Mouse (Mus musculus) heart, embryonic 15.5 days (tissue): ENCODE results near the gene Syn3. TPM values are rescaled to one million over a fixed set of nuclear protein-coding genes. Genes with fewer than 3 reads are reported as not detected.
"Not testable (repeated sequence)": the region's sequence is repeated elsewhere in the genome, so short reads cannot be mapped to it uniquely, and the experiment has no call there.

Experiments used
- ATAC-seq: fragments of 200-750 bp; cut with Nextera tagmentation; replicated peaks from 2 replicates; pipeline ENCODE4 v1.8.0; 2017; ENCODE audit warnings: low read depth, moderate TSS enrichment; ENCODE audit not compliant: insufficient number of reproducible peaks, insufficient read depth, low FRiP score
- H3K27ac ChIP-seq: fragments of 300-500 bp; sonication (generic); 2 replicates; pipeline ENCODE4 v1.5.1; 2015; ENCODE audit warnings: mild to moderate bottlenecking, inconsistent platforms
- H3K27me3 ChIP-seq: fragments of 300-500 bp; sonication (generic); 2 replicates; pipeline ENCODE4 v1.6.1; 2015; ENCODE audit warnings: inconsistent platforms
- H3K36me3 ChIP-seq: fragments of 300-500 bp; sonication (generic); 2 replicates; pipeline ENCODE4 v1.6.1; 2015; ENCODE audit warnings: mild to moderate bottlenecking, inconsistent platforms
- H3K4me1 ChIP-seq: fragments of 300-500 bp; sonication (generic); replicated peaks from 2 replicates; pipeline ENCODE4 v1.6.1; 2015; ENCODE audit warnings: inconsistent platforms
- H3K4me2 ChIP-seq: fragments of 300-500 bp; sonication (generic); 2 replicates; pipeline ENCODE4 v1.6.1; 2015; ENCODE audit warnings: inconsistent platforms, mild to moderate bottlenecking, moderate library complexity
- H3K4me3 ChIP-seq: fragments of 300-500 bp; sonication (generic); 2 replicates; pipeline ENCODE4 v1.5.1; 2015; ENCODE audit warnings: mild to moderate bottlenecking, inconsistent platforms
- H3K9ac ChIP-seq: fragments of 300-500 bp; sonication (generic); 2 replicates; pipeline ENCODE4 v1.6.1; 2015; ENCODE audit warnings: mild to moderate bottlenecking, inconsistent platforms
- H3K9me3 ChIP-seq: fragments of 300-500 bp; sonication (generic); replicated peaks from 2 replicates; pipeline ENCODE4 v1.6.1; 2016; ENCODE audit warnings: inconsistent platforms
- WGBS: fragments of 180-500 bp; shearing (Covaris S2); methylation state at CpG from one replicate; pipeline ENCODE4 v1.1.7; 2015; ENCODE audit warnings: mixed read lengths; 5-methylcytosine and 5-hydroxymethylcytosine counted together
- polyA plus RNA-seq: library from polyadenylated mRNA; unstranded; fragments of >200 nt; fragmentation: Nextera tagmentation; extraction: Ambion mirVana; gene quantifications from 2 replicates; pipeline ENCODE4 v1.2.1, GENCODE M21; 2015

The Syn3 gene
- polyA plus RNA-seq, 1 experiment from 2014 or later: 0.82 TPM

DNA sequence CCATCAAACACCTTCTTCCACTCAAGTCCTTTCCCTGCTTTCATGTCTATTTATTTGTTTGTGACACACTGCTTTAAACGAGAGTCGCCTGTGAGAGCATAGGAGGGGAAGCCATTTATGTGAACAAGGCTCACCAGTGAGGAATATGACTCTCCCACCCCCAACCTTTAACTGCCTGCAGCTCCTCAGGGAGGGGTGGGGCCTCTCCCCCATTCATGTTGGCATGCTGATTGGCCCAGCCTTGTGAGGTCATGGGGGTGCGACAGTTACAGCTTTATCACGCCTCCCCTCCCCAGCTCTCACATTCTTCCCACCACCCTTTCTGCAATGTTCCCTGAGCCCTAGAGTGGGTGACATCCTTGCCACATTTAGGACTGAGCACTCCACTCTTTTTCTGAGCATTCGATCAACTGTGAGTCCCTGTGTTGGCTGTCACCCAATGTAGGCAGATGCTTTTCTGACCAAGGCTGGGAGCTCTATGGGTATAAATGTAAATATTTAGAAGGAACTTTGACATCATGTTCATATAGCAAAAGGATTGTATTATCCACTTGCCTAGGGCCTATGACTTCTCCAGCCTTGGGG is 361.0 kb downstream of the Syn3 start:
- H3K4me3 ChIP-seq: no peak overlapping the region
- H3K4me1 ChIP-seq: peaks cover 5% of the 10 kb centered on the region; the same call in 1 of the 2 replicates
- no peaks in the 10 kb centered on the region for H3K9me3 ChIP-seq
- H3K27me3 ChIP-seq: 0 out of 2 replicates have a peak, but pooled peaks cover 5% of the 10 kb centered on the region
- H3K9ac ChIP-seq: no peak overlapping the region
- 44% methylated on average over 5 of the region's 5 CpGs for WGBS
- ATAC-seq: no peak
- H3K27ac ChIP-seq: no peak overlapping the region
- no peak overlapping the region for H3K4me2 ChIP-seq
- no peaks in the 10 kb centered on the region for H3K36me3 ChIP-seq

DNA sequence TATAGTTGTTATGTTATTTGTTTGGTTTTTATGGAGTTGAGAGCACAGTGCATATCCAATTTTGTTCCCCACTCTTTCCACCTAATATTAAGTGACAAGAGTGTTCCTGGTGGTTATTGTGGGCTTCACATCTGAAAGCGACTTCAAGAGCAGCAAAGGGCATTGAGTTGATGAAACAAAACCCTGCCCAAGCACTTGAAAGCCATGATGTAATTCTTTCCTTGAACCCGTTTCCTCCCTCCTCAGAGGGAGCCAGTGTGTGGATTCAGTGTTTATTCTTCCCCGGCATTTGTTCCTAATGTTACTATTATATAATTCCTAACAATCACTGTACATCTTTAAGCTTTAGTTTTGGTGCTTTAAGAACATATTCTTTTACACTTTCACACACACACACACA is 361.6 kb downstream of the Syn3 start:
- ATAC-seq: no peak
- H3K27ac ChIP-seq: no peak overlapping the region
- H3K36me3 ChIP-seq: no peaks in the 10 kb centered on the region
- no peaks in the 10 kb centered on the region for H3K9me3 ChIP-seq
- no peak overlapping the region for H3K4me2 ChIP-seq
- 48% methylated on average over 3 of the region's 3 CpGs for whole genome bisulfite sequencing
- no peak overlapping the region for H3K4me3 ChIP-seq
- H3K27me3 ChIP-seq: 0 out of 2 replicates have a peak, but pooled peaks cover 5% of the 10 kb centered on the region
- H3K9ac ChIP-seq: no peak overlapping the region
- H3K4me1 ChIP-seq: peaks cover 5% of the 10 kb centered on the region; the same call in 1 of the 2 replicates

DNA sequence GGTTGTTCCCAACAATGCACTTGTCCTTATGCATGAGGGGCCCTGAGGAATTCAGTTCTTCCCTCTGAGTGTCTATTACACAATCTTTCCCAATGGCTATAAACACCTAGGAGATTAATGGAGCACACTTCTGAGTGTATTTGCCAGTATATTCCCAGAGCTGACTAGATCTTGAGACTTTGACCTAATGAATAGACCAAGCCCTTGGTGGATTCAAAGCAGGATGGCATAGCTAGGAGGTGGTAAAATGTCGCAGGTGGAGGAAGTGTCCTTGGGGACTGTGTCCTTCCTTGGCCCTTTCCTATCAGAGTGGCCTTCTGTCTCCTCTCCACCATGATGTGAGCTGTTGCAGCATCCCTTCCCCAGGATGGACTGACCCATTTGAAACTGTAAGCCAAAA is 362.4 kb downstream of the Syn3 start:
- H3K9me3 ChIP-seq: no peaks in the 10 kb centered on the region
- no peaks in the 10 kb centered on the region for H3K36me3 ChIP-seq
- H3K9ac ChIP-seq: no peak overlapping the region
- peaks cover 5% of the 10 kb centered on the region; the same call in 1 of the 2 replicates for H3K4me1 ChIP-seq
- no peak overlapping the region for H3K4me2 ChIP-seq
- no peak for ATAC-seq
- 92% methylated on average over 1 of the region's 1 CpGs for WGBS
- no peak overlapping the region for H3K4me3 ChIP-seq
- no peak overlapping the region for H3K27ac ChIP-seq
- H3K27me3 ChIP-seq: 0 out of 2 replicates have a peak, but pooled peaks cover 5% of the 10 kb centered on the region

DNA sequence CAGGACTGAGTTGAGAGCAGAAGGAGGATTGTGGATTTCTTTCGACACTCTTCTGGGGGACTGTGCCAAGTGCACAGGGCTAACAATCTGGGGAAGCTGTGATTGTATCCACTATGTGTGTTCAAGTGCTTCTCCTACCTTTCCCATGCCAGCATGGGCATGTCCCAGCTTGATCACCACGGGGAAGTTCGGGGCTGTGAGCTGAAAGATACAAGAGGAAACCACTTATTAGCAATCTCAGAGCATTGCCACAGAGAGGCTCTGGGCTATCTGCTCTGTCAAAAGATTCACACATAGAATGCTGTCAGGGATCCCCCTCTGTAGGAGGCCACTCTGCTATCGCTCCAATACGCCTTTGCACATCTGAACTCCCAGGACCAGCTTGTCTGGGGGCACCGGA is 363.8 kb downstream of the Syn3 start:
- no peak overlapping the region for H3K4me2 ChIP-seq
- no peak for ATAC-seq
- H3K27ac ChIP-seq: no peak overlapping the region
- H3K4me3 ChIP-seq: no peak overlapping the region
- H3K36me3 ChIP-seq: no peaks in the 10 kb centered on the region
- 55% methylated on average over 6 of the region's 6 CpGs for WGBS
- no peaks in the 10 kb centered on the region for H3K9me3 ChIP-seq
- peaks cover 5% of the 10 kb centered on the region; the same call in 1 of the 2 replicates for H3K4me1 ChIP-seq
- 0 out of 2 replicates have a peak, but pooled peaks cover 5% of the 10 kb centered on the region for H3K27me3 ChIP-seq
- no peak overlapping the region for H3K9ac ChIP-seq

DNA sequence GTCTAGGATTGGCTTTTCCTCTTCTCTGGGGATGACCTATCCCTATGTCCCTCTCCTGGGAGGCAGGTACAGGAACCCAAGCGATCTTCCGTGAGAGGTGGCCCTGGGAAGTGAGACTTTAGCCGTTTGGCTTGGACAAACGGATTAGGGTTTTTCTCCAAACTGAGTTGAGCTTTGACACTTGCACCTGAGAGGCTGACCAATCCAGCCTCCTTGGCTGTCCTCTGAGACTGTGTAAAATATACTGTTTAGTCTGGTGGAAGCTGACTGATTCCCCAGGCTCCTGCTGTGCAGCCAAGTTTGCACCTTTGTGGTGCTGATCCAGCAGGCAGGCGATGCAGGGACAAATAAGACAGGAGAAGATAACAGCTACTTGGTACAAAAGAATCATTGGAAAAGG is 364.4 kb downstream of the Syn3 start:
- H3K27ac ChIP-seq: no peak overlapping the region
- H3K4me2 ChIP-seq: no peak overlapping the region
- H3K4me3 ChIP-seq: no peak overlapping the region
- no peak for ATAC-seq
- 81% methylated on average over 5 of the region's 5 CpGs for WGBS
- no peaks in the 10 kb centered on the region for H3K9me3 ChIP-seq
- H3K27me3 ChIP-seq: peaks cover 5% of the 10 kb centered on the region; the same call in 1 of the 2 replicates
- no peaks in the 10 kb centered on the region for H3K36me3 ChIP-seq
- peaks cover 5% of the 10 kb centered on the region; the same call in 1 of the 2 replicates for H3K4me1 ChIP-seq
- H3K9ac ChIP-seq: no peak overlapping the region

DNA sequence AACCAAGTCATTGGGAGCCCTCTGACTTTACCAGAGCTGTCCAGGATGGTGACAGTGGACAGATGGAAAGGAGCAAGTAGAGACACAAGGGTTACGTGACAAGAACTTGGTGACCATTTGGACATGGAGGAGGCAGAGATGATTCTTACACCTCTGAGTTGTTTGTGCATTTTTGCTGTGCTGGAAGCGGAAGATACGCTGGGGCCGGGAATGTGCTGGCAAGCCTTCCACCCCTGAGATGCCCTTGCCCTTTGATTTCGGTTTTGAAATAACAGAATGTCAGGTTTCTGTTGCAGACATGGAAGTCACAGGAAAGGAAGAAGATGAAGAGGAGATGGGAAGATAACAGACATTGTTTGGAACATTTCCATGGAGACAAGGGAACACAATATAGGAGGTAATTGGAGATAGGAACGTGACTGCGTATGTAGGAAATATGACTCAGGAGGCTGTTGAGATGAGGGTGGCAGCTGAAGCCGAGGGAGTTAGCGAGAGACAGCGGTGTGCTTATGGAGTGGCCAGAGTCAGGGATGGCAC is 366.2 kb downstream of the Syn3 start:
- H3K9me3 ChIP-seq: no peaks in the 10 kb centered on the region
- 65% methylated on average over 10 of the region's 10 CpGs for WGBS
- peaks cover 8% of the 10 kb centered on the region; the same call in 1 of the 2 replicates for H3K27me3 ChIP-seq
- ATAC-seq: no peak
- H3K4me2 ChIP-seq: no peak overlapping the region
- H3K36me3 ChIP-seq: no peaks in the 10 kb centered on the region
- H3K27ac ChIP-seq: no peak overlapping the region
- no peak overlapping the region for H3K4me3 ChIP-seq
- H3K9ac ChIP-seq: no peak overlapping the region
- H3K4me1 ChIP-seq: no peaks in the 10 kb centered on the region

DNA sequence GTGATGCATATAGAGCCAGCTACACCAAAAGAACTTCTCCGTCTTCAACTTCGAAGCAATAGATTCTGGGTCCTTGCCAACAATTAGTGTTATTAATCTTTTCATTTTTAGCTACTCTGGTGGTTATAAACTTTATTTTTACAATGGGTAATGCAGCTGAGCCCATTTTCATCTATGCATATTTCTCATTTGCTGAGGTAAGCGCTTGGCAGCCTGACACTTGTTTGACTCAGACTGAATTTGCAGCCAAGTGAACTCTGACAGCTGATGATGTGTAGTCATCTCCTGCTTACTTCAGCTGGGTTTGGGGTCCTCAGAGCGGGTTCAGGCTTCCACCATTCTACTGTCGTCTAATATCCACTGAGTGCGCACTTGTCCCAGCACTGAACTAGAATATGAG is 369.6 kb downstream of the Syn3 start:
- ATAC-seq: no peak
- Histone ChIP-seq H3K27ac (no peak overlapping the region), H3K4me2 (no peak overlapping the region), H3K9me3 (no peaks in the 10 kb centered on the region), H3K27me3 (peaks cover 8% of the 10 kb centered on the region; the same call in 1 of the 2 replicates), H3K4me1 (no peaks in the 10 kb centered on the region), H3K4me3 (no peak overlapping the region), H3K36me3 (no peaks in the 10 kb centered on the region), H3K9ac (no peak overlapping the region)
- WGBS: 78% methylated on average over 6 of the region's 6 CpGs

DNA sequence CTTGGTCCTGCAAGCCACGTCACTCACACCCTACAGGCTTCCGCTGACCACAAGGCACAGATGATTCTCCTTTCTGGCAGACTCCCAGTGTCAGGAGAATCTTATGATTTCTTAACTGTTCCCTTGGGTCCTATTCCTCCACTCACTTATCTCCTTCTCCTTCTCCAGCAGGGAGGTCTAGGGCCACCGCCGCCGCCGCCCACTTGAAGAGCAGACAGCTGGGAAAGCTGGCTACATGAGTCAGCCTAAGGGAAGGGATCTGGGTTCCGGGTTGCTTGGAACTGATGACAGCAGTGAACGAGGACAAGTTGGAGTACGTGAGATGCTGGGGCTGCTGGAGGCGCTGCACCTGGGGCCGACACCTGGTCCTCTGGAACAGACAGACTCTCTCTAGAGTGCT is 372.2 kb downstream of the Syn3 start:
- H3K36me3 ChIP-seq: no peaks in the 10 kb centered on the region
- no peak overlapping the region for H3K9ac ChIP-seq
- no peaks in the 10 kb centered on the region for H3K9me3 ChIP-seq
- no peak overlapping the region for H3K27ac ChIP-seq
- no peak for ATAC-seq
- peaks cover 3% of the 10 kb centered on the region; the same call in 1 of the 2 replicates for H3K27me3 ChIP-seq
- no peak overlapping the region for H3K4me2 ChIP-seq
- WGBS: 50% methylated on average over 11 of the region's 11 CpGs
- no peaks in the 10 kb centered on the region for H3K4me1 ChIP-seq
- no peak overlapping the region for H3K4me3 ChIP-seq

DNA sequence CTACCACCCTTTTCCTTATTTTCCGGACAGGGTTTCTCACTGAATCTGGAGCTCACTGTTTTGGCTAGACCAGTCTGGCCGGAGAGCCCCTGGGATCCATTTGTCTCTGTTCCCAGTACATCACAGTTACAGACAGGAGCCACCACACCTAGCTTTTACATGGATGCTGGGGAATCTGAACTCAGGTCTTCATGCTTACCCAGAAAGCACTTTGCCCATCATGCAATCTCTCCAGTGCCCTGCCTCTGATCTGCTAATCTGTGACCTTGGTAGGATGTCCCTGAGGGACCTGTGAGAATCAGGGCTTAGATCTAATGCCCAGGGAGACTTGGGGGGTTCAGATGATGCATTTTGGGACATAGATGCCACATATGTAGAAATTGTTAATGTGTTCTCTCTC is 373.3 kb downstream of the Syn3 start:
- Histone ChIP-seq H3K36me3 (no peaks in the 10 kb centered on the region), H3K4me1 (no peaks in the 10 kb centered on the region), H3K4me2 (no peak overlapping the region), H3K9ac (no peak overlapping the region), H3K27ac (no peak overlapping the region), H3K27me3 (peaks cover 3% of the 10 kb centered on the region; the same call in 1 of the 2 replicates), H3K4me3 (no peak overlapping the region), H3K9me3 (no peaks in the 10 kb centered on the region)
- WGBS: 84% methylated on average over 2 of the region's 2 CpGs
- ATAC-seq: no peak

DNA sequence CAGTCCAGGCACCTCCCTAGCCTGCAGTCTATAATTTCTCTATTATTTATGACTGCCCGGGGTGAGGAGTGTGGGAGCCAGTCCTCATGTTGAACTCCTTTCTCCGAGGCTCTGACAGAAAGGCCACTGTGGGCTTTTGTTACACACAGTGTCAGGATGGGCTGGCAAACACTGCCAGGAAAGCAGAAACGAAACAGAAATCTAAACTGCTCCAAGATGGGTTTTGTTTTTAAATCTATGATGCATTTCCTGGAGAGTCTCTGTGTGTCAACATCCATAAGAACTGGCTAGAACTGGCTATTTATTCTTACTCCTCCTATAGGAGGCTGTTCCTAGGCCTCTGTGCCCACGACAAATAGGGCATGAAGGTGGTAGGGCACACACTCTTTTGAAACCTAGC is 374.6 kb downstream of the Syn3 start:
- Histone ChIP-seq H3K4me1 (no peaks in the 10 kb centered on the region), H3K27ac (no peak overlapping the region), H3K36me3 (no peaks in the 10 kb centered on the region), H3K4me2 (no peak overlapping the region), H3K4me3 (no peak overlapping the region), H3K9me3 (no peaks in the 10 kb centered on the region), H3K9ac (no peak overlapping the region), H3K27me3 (peaks cover 3% of the 10 kb centered on the region; the same call in 1 of the 2 replicates)
- 65% methylated on average over 4 of the region's 4 CpGs for WGBS
- ATAC-seq: no peak

DNA sequence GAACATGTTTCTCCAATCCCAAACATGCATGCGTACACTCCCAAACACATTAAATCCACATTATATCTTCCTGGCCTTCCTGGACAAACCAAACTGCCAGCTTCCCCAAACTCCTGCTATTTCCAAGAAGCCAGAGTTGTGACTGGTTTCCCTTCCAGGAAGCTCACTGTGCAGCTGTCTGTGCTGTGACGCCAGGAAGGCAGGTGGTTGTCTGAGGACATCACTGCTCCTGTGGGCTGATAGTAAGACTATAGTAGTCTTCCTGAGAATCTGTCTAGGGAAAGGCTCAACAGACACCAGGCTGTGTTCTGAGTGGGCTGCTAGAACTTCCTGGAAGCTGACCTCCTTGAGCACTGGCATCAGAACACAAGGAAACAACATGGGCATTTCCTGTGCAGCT is 375.5 kb downstream of the Syn3 start:
- Histone ChIP-seq H3K4me1 (no peaks in the 10 kb centered on the region), H3K36me3 (no peaks in the 10 kb centered on the region), H3K4me2 (no peak overlapping the region), H3K9ac (no peak overlapping the region), H3K27me3 (0 out of 2 replicates have a peak, but pooled peaks cover 3% of the 10 kb centered on the region), H3K27ac (no peak overlapping the region), H3K4me3 (no peak overlapping the region), H3K9me3 (no peaks in the 10 kb centered on the region)
- 65% methylated on average over 2 of the region's 2 CpGs for WGBS
- ATAC-seq: no peak

DNA sequence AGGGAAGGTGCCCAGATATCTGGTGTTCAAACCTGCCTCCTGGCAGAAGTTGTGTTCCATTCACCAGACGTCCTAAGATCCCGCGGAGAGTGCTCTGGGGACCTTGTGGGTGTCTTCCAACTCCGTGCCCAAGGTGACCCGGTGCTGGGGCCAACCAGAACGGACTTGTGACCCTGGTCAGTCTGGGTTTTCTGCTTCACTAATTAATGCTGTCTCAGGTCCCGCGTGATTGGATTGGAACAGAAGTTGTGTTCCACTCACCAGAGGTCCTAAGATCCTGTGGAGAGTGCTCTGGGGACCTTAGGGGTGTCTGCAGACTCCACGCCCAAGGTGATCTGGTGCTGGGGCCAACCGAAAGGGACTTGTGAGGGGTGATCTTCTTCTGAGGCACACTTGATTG is 376.2 kb downstream of the Syn3 start:
- not testable (repeated sequence) for H3K4me2 ChIP-seq, H3K4me1 ChIP-seq, H3K9me3 ChIP-seq, H3K4me3 ChIP-seq, H3K27ac ChIP-seq, H3K36me3 ChIP-seq, H3K27me3 ChIP-seq, ATAC-seq, H3K9ac ChIP-seq
- 92% methylated on average over 10 of the region's 10 CpGs for WGBS
